Mouse (Mus musculus) sigmoid colon, adult 10 weeks (tissue): ENCODE results near the gene Msh5. TPM values are rescaled to one million over a fixed set of nuclear protein-coding genes. Genes with fewer than 3 reads are reported as not detected.

ENCODE experiments used
- polyA plus RNA-seq: library from polyadenylated mRNA; stranded (reverse); fragments of 350-450 nt; fragmentation: Illumina TruSeq; extraction: RNeasy Lipid Tissue Mini Kit (QIAGEN cat#74804); gene quantifications from one replicate; pipeline ENCODE4 v1.2.3, GENCODE M21; 2014; ENCODE audit warnings: low read depth, low replicate concordance

Msh5 gene
- polyA plus RNA-seq, result 2.5 TPM

DNA sequence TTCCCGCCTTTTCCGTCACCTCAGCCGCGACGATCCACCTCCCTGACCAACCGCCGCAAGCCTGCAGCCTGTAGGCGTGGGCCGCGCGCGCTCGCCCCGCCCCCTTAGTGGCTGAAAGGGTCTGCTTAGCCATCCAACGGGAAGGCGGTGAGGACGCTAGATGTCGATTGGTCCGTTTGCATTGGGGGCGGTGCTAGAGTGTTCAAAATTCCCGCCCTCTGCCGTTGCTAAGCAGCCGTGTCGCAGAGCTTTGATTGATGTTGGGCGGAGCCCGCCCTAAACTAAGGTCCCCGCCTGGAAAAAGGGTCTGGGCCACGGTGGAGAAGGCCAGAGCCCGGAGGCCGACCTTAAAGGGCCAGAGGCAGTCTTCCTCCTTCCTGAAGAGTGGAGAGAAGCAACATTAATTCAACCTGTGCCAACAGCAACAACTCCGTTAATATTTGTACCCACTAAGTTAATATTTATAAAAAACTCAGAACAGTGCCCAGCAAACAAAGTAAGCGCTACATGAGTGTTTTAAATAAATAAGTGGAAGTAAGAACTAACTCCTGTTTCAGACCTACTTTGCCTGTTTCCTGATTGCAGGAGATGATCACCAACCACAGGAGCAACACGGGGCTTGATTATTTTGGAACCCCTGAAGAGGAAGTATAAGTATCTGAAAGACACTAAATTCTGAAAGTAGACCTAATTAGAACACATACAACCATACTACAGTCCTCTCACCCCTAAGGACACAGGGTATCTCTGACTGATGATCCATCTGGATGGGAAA, at the start of gene Msh5:
Gene Msh5 (minus strand): TSS at position 65 of the 775 bp plus-strand sequence.

DNA sequence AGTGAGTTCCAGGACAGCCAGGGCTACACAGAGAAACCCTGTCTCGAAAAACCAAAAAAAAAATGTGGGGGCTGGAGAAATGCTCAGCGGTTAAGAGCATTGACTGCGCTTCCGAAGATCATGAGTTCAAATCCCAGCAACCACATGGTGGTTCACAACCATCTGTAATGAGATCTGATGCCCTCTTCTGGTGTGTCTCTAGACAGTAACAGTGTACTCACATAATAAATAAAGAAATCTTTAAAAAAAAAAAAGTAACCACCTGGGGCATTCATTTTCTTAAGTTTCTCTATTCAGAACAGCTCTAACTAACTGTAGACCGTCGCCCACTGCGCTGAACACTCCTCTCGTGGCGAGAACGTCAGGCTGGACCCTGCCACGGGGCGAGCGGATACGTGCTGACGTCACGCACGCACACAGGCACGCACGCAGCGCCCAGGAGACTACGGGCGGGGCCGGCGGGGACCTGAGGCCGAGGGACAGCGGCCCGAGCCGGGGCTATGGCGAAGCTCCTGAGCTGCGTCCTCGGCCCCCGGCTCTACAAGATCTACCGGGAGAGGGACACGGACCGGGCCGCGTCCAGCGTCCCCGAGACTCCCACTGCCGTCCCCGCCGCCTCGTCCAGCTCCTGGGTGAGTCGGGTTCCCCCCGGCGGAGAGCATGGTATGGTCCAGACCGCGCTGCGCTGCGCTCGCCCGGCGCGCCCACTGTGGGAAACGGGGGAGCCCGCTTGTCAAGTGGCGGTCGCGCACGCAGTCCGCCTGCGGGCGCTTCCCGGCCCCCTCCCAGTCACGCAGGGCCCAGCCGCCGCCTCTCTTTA, 42.5 kb upstream of the Msh5 start, which contains the start of gene Abhd16a:
Gene Abhd16a (plus strand): TSS at position 439 of the 820 bp plus-strand sequence.

GRCm38 (mm10) chr17:35085208-35085865, 38.8 kb upstream of the Msh5 start, which contains the start of gene Ly6g6f:
Gene Ly6g6f (minus strand): TSS chr17:35085610.

DNA sequence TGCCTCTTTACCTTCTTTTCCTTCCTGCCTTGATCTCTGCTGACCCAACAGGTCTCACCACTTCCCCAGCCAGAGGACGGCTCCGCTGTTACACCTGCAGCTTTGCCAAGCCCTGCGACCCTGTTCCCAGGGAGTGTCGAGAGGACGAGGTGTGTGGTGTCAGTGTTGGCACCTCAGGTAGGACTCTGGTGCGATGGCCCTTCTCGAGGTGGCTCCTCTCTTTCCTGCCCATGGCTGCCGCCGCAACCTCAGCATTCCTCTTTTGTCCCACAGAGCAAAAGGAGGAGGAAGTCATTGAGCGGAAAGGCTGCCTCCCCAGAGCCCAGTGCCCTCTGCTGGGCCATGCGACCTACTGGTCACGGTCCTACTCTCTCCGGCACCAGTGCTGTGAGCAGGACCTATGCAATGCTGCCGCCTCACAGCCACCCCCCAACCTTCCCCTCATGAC, 31.3 kb upstream of the Msh5 start, which contains the start of gene Ly6g6d:
Gene Ly6g6d (minus strand): TSS at position 280 of the 448 bp plus-strand sequence.

GRCm38 (mm10) chr17:35076507-35077176, 30.1 kb upstream of the Msh5 start, which contains the start of gene Ly6g6e:
Gene Ly6g6e (plus strand): TSS chr17:35076902.

DNA sequence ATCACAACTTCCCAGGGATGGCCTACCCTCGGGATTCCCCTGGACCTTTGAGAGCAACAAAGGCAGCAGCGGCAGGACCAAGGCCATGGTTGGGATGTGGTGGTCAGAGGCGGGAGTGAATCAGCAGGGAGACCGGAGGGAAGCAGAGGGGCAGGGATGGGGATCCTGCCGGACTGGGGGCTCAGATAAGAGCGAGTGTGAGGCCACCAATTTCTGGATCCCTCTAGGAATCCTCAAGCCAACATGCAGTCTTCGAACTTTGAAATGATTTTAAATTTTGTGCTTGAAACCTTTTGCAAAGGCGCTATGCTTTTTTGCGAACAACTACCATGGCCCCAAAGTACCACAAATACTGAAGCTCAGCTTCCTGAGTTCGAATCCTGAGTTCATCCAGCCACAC, 19.5 kb upstream of the Msh5 start, which contains the start of gene Mpig6b:
Gene Mpig6b (minus strand): TSS at position 101 of the 400 bp plus-strand sequence.

DNA sequence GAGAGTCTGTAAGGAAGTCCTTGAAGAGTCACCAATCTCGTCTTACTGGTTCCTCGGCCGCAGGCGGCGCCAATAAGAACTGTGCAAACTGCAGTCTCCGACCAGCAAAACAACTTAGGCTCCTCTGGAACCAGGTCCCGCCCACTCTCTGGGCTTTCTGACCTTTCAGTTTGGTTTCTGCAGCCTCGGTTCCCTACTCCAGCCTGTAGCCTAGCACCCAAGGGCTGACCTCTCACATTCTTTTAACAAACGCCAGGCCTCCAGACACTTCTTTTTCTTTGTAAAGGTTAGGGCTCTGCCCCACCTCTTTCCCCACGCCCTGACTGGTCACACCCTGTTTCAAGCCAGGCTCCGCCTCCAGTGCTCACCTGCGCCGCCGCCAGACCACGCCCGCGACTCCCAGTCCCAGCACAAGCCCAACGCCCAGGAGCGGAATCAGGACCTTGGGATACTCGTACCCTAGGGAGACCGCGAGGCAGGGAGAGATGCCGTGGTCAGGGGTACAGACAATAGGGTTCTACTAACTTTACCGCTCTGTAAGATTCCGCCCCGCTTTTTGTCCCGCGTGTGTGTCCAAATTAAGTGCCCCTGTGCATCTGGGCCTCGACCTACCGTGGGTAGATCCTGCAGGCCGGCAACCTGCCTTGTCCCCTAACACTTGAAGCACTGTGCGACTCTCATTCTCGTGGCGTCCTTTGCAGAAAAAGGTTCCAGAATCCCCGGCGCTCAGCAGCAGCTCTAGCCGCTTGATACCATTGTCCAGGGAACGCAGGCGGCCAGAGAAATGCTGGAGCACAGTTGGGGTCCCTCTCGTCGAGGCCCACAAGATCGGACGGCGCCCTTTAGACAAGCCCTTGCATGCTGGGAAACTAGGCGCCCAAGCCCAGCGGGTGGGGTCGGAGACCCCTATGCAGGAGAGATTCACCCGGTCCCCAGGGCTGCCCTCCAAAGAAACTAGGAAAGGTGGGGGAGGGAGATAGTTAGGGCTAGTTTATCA, 18.7 kb upstream of the Msh5 start, which contains the start of gene Ly6g6c:
Gene Ly6g6c (plus strand): TSS at position 438 of the 997 bp plus-strand sequence.

DNA sequence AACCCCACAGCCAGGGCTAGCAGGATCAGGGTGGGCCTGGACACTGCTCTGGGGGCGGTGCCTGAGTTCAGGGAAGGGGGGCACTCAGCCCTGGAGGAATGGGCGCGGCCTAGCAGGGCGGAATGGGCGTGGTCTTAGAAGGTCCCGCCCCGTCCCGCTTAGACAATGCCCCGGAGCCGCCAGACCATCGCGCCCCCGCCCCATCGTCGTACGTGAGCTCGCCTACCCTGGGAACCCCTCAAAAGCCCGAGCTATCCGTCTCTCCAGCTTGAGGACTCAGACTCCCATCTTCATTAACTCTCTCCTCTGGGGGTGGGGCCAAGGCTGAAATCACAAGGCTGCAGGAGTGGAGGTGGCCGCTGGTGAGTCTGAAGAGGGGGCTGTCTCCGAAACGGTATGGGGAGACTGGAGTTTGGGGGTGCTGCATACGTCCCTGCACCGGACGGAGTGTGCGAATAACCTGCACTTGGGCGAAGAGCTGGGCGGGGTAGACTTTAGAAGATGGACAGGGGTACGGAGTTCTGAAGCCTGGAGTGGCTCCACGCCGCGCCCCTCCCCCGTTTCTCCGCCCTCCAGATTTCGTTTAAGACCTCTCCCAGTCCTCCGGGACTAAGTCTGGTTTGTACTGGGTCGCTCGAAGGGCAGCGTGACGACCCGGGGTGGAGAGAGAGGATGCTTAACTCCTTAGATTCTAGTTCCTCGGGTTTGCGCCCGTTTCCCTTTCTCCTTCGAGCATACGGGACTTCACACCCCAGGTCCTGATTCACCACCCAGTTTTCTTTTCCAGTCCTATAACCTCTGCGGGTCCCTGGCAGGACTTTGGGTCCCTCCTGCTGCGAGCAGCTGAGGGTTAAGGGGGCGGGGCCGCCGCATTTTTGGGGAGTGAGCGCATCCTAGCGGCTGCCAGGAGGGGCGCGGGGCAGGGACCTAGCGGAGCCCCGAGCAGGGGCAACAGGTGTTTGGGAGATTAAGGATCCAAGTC, 12.7 kb upstream of the Msh5 start, which contains the start of gene Ddah2:
Gene Ddah2 (plus strand): TSS at position 125 of the 982 bp plus-strand sequence.

GRCm38 (mm10) chr17:35049561-35050016, 3.0 kb upstream of the Msh5 start, which contains the start of gene Clic1:
Gene Clic1 (plus strand): TSS chr17:35049966.

DNA sequence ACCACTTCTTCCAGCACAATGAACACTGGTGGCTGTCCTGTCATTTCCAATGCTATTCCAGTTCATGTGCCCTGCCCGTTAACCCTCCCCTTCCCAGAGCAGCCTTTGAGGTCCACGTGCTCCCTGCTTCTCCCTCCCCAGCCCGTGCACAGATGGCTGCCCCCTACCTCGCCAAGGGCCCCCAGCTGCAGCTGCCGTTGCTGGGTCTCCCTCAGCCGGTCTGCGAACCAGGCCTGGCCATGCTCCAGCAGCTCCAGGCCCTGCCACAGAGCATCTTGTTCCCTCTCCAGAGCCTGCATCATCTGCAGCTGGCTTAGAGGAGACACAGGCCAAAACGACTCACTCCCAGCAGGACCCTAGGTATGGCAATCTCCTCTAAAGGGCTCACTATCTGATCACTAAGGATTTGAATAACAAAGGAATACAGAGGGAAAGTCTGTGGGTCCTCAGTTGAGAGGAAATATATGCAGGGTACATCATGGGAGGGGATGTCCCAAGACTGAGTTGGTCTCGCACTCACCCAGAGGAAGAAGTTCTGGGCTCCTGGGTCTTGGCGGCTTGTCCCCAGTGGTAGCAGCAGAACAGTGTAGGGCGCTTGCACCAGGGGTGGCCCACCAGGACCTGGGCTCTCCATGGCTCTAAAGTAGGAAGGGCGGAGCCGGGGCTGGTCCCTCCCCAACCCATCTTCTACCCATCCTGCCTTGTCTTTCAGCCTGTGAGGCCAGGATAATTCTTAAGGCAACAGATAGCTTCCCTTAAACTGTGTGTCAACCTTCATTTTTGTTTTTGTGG, 19.1 kb downstream of the Msh5 start, which contains the start of gene Sapcd1:
Gene Sapcd1 (minus strand): TSS at position 740 of the 792 bp plus-strand sequence.

DNA sequence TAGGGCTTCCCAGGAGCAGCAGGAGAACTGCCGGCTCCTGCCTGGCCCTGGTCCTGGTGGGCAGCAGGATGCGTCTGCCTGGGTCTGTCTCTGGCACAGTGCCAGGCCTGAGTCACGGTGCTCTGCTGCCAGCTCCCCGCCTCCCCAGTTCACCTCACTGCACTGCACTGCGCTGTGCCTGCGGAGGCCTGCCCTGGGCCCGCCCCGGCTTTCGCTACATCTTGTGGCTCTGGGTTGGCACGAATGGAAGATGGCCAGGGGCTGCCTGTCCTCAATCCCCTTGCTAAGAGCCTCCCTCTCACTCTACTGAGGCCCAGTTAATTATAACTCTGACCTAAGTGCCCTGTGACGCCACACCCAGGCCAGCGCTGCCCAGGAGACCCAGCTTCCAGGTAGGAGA, 30.2 kb downstream of the Msh5 start, which contains the start of gene Vwa7:
Gene Vwa7 (plus strand): TSS at position 204 of the 400 bp plus-strand sequence.

GRCm38 (mm10) chr17:35000717-35001451, 45.7 kb downstream of the Msh5 start, which contains the start of gene Vars:
Gene Vars (plus strand): TSS chr17:35000987.

DNA sequence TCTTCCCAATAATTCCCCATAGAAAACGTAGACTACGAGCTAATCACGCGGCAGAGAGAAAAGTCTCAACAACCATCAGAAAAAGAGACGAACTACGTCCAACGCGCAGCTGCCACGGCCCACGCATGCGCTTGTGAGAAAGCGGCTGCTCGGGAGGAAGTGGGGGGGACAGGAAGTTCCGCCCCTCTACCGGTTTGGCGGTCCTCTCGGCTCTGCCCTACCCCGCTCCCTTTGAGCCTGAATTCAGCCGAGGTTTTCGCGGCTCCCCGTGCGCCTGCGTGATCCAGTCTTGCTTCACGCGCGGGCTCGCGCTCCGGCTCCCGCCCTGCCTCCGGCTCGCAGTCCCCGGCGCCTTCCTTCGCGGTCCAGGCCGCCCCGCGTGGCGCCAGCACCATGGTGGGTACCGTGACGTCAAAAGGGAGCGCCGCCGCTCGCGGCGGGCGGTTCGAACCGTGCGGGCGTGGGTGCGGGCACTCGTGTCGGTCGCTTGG, 64.8 kb downstream of the Msh5 start, which contains the start of gene Lsm2:
Gene Lsm2 (plus strand): TSS at position 173 of the 491 bp plus-strand sequence.

